Comparison of ENCODE assay signal across 23 mouse cellular contexts in genomic region chr6:24054086-24054710, GRCm38 (mm10).
DNase-seq lines count a peak whose midpoint lies in the region; ATAC-seq lines count a peak whose summit lies in the region.
"Had no signal": no experiment of that assay in that cellular context is flagged by ENCODE, and none has a peak within 500 bp of the region (broad histone marks: within the 10 kb centered on the region; RNA-seq: fewer than 3 reads in every experiment).

No protein-coding gene starts in this region.

- ATAC-seq in heart, embryonic 12.5 days (ENCODE audit: insufficient number of reproducible peaks, low FRiP score), result no peak
- no peak for ATAC-seq in forebrain, embryonic 11.5 days (replicated peaks; ENCODE audit: low FRiP score)
- ATAC-seq: forebrain, embryonic 14.5 days; forebrain, postnatal 0 days; intestine, postnatal 0 days had no signal

- H3K9me3 ChIP-seq in heart, embryonic 12.5 days (replicated peaks), result 0 out of 2 replicates have a peak, but pooled peaks cover 4% of the 10 kb centered on the region
- H3K9me3 ChIP-seq in forebrain, embryonic 11.5 days (ENCODE audit: control insufficient read depth, low read length), result no peaks in the 10 kb centered on the region
- H3K9me3 ChIP-seq: forebrain, embryonic 10.5 days; heart, embryonic 10.5 days; hindbrain, embryonic 12.5 days; hindbrain, embryonic 15.5 days had no signal

- no peaks in the 10 kb centered on the region for H3K4me1 ChIP-seq in heart, embryonic 12.5 days (replicated peaks)
- H3K4me1 ChIP-seq in forebrain, embryonic 11.5 days (replicated peaks; ENCODE audit: control insufficient read depth, insufficient read depth, low read length), result no peaks in the 10 kb centered on the region
- H3K4me1 ChIP-seq: forebrain, embryonic 10.5 days; heart, embryonic 10.5 days; hindbrain, embryonic 12.5 days; hindbrain, embryonic 15.5 days had no signal

- H3K36me3 ChIP-seq in heart, embryonic 12.5 days, result no peaks in the 10 kb centered on the region
- no peaks in the 10 kb centered on the region for H3K36me3 ChIP-seq in forebrain, embryonic 11.5 days (ENCODE audit: control insufficient read depth, insufficient read depth, low read length)
- H3K36me3 ChIP-seq: forebrain, embryonic 10.5 days; heart, embryonic 10.5 days; hindbrain, embryonic 12.5 days; hindbrain, embryonic 15.5 days had no signal

- H3K27ac ChIP-seq in heart, embryonic 12.5 days (ENCODE audit: poor library complexity, severe bottlenecking), result no peak overlapping the region
- H3K27ac ChIP-seq in forebrain, embryonic 11.5 days (ENCODE audit: low read depth, low read length), result no peak overlapping the region
- H3K27ac ChIP-seq: forebrain, embryonic 10.5 days; gastrocnemius, adult 2 months; heart, adult 2 months; heart, embryonic 10.5 days; hindbrain, embryonic 12.5 days; hindbrain, embryonic 15.5 days had no signal

- WGBS in heart, embryonic 12.5 days, result 79% methylated on average over 9 of the region's 9 CpGs
- WGBS in forebrain, embryonic 11.5 days, result 94% methylated on average over 9 of the region's 9 CpGs

- peak; percentile 80 for DNase-seq in brain, adult 2 months (ENCODE audit: low read depth, low spot score)
- peak; percentile 27 for DNase-seq in cerebellum, adult 11-12 months
- peak; percentile 36 for DNase-seq in cerebellum, adult 8-10 months
- DNase-seq in cerebellum, postnatal 10 days, result peak; percentile 54 to 60
- DNase-seq in ovary, postnatal 14 days (ENCODE audit: low spot score), result no peak
- no peak for DNase-seq in forebrain, embryonic 11.5 days (ENCODE audit: low spot score)
- DNase-seq in embryo, embryonic 9.5 days (ENCODE audit: extremely low spot score), result no peak
- DNase-seq: adrenal gland, adult 2 months; adrenal gland, postnatal 14 days; B cell, adult 2 months; embryo, embryonic 11 days; forebrain, postnatal 0 days; gastrocnemius, adult 2 months; gastrocnemius, postnatal 14 days; heart, adult 2 months; kidney, adult 2 months had no signal

- no peak overlapping the region for H3K4me2 ChIP-seq in heart, embryonic 12.5 days
- H3K4me2 ChIP-seq in forebrain, embryonic 11.5 days (ENCODE audit: low read depth, low read length, severe bottlenecking), result no peak overlapping the region
- H3K4me2 ChIP-seq: hindbrain, embryonic 12.5 days; hindbrain, embryonic 15.5 days had no signal

- H3K9ac ChIP-seq in heart, embryonic 12.5 days, result no peak overlapping the region
- no peak overlapping the region for H3K9ac ChIP-seq in forebrain, embryonic 11.5 days (ENCODE audit: low read length)
- H3K9ac ChIP-seq: forebrain, postnatal 0 days; hindbrain, embryonic 12.5 days; hindbrain, embryonic 15.5 days had no signal

- no peaks in the 10 kb centered on the region for H3K27me3 ChIP-seq in heart, embryonic 12.5 days (replicated peaks)
- no peaks in the 10 kb centered on the region for H3K27me3 ChIP-seq in forebrain, embryonic 11.5 days (ENCODE audit: control insufficient read depth, insufficient read depth, low read length)
- H3K27me3 ChIP-seq: hindbrain, embryonic 12.5 days; hindbrain, embryonic 15.5 days had no signal

- H3K4me3 ChIP-seq in heart, embryonic 12.5 days, result no peak overlapping the region
- H3K4me3 ChIP-seq in forebrain, embryonic 11.5 days (ENCODE audit: low read depth, low read length), result no peak overlapping the region
- H3K4me3 ChIP-seq: forebrain, embryonic 10.5 days; gastrocnemius, adult 2 months; heart, adult 2 months; heart, embryonic 10.5 days; hindbrain, embryonic 12.5 days; hindbrain, embryonic 15.5 days had no signal

Comparison
In these comparisons a context has a peak if more than half of its experiments do, and no peak if none do; other contexts are left out.
1. DNase-seq: peak in brain, adult 2 months (single experiment), cerebellum, adult 11-12 months (single experiment), cerebellum, adult 8-10 months (single experiment) and cerebellum, postnatal 10 days (2 of 2); none in ovary, postnatal 14 days (single experiment), forebrain, embryonic 11.5 days (single experiment) and embryo, embryonic 9.5 days (single experiment).